Mouse (Mus musculus): Measurements from ENCODE around the gene Dock4. TPM values are rescaled to one million over a fixed set of nuclear protein-coding genes. Genes with fewer than 3 reads are reported as not detected.

The Dock4 gene
- polyA plus RNA-seq, 1 experiment from 2014 or later: 12.6 TPM

- 45% methylated on average over 4 of the region's 4 CpGs for WGBS
- H3K4me2 ChIP-seq: no peak overlapping the region
- ATAC-seq (ENCODE audit: low FRiP score): peak; percentile 44; the same call in 1 of the 2 replicates
Measured at GRCm38 (mm10) chr12:40657229-40657885, 211.6 kb downstream of the Dock4 start.

DNA sequence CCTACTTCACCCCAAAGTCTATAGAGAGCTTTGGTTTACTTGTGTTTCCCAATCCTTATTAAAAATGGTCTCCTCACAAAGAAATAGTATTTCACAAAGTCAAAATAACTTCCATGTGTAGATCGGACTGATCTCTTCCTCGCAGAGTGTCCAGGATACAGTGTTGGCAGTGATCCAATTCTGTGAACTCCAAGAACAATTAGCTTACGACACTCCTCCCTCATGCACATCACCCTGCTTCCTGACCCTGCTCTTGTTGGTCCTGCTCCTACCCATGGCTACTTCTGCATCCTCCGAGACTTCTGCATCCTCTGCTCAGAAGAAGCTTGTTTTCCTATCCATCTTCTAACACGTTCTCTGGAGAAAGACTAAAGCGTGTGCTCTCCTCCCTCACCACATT is 213.9 kb downstream of the Dock4 start:
- Histone ChIP-seq H3K27ac (ENCODE audit: low read depth, low read length) (no peak overlapping the region), H3K9me3 (ENCODE audit: control insufficient read depth, low read length) (no peaks in the 10 kb centered on the region), H3K9ac (ENCODE audit: low read length) (no peak overlapping the region), H3K4me2 (no peak overlapping the region), H3K4me3 (ENCODE audit: low read depth, low read length) (no peak overlapping the region), H3K36me3 (ENCODE audit: control insufficient read depth, insufficient read depth, low read length) (no peaks in the 10 kb centered on the region), H3K27me3 (ENCODE audit: control insufficient read depth, insufficient read depth, low read length) (no peaks in the 10 kb centered on the region), H3K4me1 (ENCODE audit: control insufficient read depth, insufficient read depth, low read length) (no peaks in the 10 kb centered on the region)
- DNase-seq (ENCODE audit: low spot score, missing footprints) (no peak), ATAC-seq (ENCODE audit: low FRiP score) (no peak)
- 84% methylated on average over 6 of the region's 6 CpGs for WGBS

More at GRCm38 (mm10) chr12:40657229-40657885, 211.6 kb downstream of the Dock4 start:
- no peak overlapping the region for H3K4me3 ChIP-seq (ENCODE audit: low read depth, low read length)
- peak; percentile 82 for DNase-seq (ENCODE audit: low spot score, missing footprints)
- H3K36me3 ChIP-seq (ENCODE audit: control insufficient read depth, insufficient read depth, low read length): no peaks in the 10 kb centered on the region
- no peak overlapping the region for H3K27ac ChIP-seq (ENCODE audit: low read depth, low read length)
- no peaks in the 10 kb centered on the region for H3K4me1 ChIP-seq (ENCODE audit: control insufficient read depth, insufficient read depth, low read length)
- no peaks in the 10 kb centered on the region for H3K9me3 ChIP-seq (ENCODE audit: control insufficient read depth, low read length)
- no peak overlapping the region for H3K9ac ChIP-seq (ENCODE audit: low read length)
- H3K27me3 ChIP-seq (ENCODE audit: control insufficient read depth, insufficient read depth, low read length): no peaks in the 10 kb centered on the region

DNA sequence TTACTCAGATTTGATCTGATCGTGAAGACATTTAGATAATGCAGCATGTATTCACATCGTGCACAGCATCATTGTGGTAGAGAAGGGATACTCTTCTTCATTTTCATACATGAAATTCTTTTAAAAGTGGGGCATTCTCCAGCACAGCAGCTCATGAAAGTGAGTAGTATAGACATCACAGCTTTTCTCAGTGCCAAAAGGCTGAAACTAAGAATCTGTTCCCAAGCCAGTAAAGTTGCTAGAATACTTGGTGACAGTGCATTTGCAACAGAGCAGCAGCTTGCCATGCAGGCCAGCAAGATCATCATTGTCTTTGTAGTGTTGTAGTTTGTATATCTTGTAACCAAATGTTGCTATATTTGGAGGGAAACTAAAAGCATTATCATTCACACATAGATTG is 223.7 kb downstream of the Dock4 start:
- Histone ChIP-seq H3K4me3 (ENCODE audit: low read depth, low read length) (no peak overlapping the region), H3K9ac (ENCODE audit: low read length) (no peak overlapping the region), H3K27ac (ENCODE audit: low read depth, low read length) (no peak overlapping the region), H3K4me2 (no peak overlapping the region), H3K36me3 (ENCODE audit: control insufficient read depth, insufficient read depth, low read length) (no peaks in the 10 kb centered on the region), H3K4me1 (ENCODE audit: control insufficient read depth, insufficient read depth, low read length) (no peaks in the 10 kb centered on the region), H3K27me3 (ENCODE audit: control insufficient read depth, insufficient read depth, low read length) (no peaks in the 10 kb centered on the region), H3K9me3 (ENCODE audit: control insufficient read depth, low read length) (no peaks in the 10 kb centered on the region)
- DNase-seq (ENCODE audit: low spot score, missing footprints) (no peak), ATAC-seq (ENCODE audit: low FRiP score) (no peak)
- 95% methylated on average over 2 of the region's 2 CpGs for WGBS

- Histone ChIP-seq H3K4me1 (ENCODE audit: control insufficient read depth, insufficient read depth, low read length) (no peaks in the 10 kb centered on the region), H3K27ac (ENCODE audit: low read depth, low read length) (no peak overlapping the region), H3K9me3 (ENCODE audit: control insufficient read depth, low read length) (no peaks in the 10 kb centered on the region), H3K27me3 (ENCODE audit: control insufficient read depth, insufficient read depth, low read length) (no peaks in the 10 kb centered on the region), H3K36me3 (ENCODE audit: control insufficient read depth, insufficient read depth, low read length) (no peaks in the 10 kb centered on the region), H3K4me2 (no peak overlapping the region), H3K4me3 (ENCODE audit: low read depth, low read length) (no peak overlapping the region), H3K9ac (ENCODE audit: low read length) (no peak overlapping the region)
- DNase-seq (ENCODE audit: low spot score, missing footprints): no peak
- no peak for ATAC-seq (ENCODE audit: low FRiP score)
Measured at GRCm38 (mm10) chr12:40670766-40671165, 225.0 kb downstream of the Dock4 start.

DNA sequence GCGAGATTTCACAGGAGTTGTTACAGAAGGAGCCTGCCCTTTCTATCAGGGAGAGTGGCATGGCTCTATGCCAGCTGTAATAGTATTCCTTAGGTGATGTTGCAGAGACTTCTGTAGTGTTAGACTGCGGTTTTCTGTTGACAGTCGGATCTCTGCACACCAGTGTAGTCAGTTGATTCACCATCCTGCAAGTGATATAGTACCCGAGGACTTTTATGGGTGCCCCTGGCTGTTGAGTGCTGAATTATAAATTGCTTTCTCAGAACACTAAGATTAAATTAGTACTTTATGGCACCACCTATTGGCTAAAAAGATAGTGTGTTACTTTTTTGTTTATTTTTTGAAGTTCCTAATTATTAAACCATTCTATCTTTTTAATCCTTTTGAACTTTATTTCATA is 234.0 kb downstream of the Dock4 start:
- Histone ChIP-seq H3K36me3 (ENCODE audit: control insufficient read depth, insufficient read depth, low read length) (no peaks in the 10 kb centered on the region), H3K4me3 (ENCODE audit: low read depth, low read length) (no peak overlapping the region), H3K4me2 (no peak overlapping the region), H3K4me1 (ENCODE audit: control insufficient read depth, insufficient read depth, low read length) (peaks cover 2% of the 10 kb centered on the region; the same call in 1 of the 2 replicates), H3K27ac (ENCODE audit: low read depth, low read length) (no peak overlapping the region), H3K27me3 (ENCODE audit: control insufficient read depth, insufficient read depth, low read length) (no peaks in the 10 kb centered on the region), H3K9ac (ENCODE audit: low read length) (no peak overlapping the region), H3K9me3 (ENCODE audit: control insufficient read depth, low read length) (no peaks in the 10 kb centered on the region)
- DNase-seq (ENCODE audit: low spot score, missing footprints): no peak
- ATAC-seq (ENCODE audit: low FRiP score): no peak
- 85% methylated on average over 4 of the region's 4 CpGs for WGBS

DNA sequence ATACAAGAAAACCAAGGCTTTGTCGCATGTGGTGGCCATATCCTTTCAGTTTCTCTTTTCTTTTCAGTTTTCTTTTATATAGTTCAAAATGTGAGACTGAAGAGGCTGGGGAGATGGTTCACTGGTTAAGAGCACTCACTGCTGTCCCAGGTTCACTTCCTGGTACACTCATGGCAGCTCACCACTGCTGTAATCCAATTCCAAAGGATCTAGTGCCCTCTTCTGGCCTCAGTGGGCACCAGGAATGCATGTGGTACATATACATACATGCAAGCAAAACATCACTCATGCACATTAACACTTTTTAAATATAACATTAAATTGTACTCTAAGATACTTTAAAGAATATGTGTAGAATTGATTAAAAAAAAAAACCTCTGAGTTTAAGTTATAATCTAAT is 234.8 kb downstream of the Dock4 start:
- DNase-seq (ENCODE audit: low spot score, missing footprints) (no peak), ATAC-seq (ENCODE audit: low FRiP score) (no peak)
- H3K27me3 ChIP-seq (ENCODE audit: control insufficient read depth, insufficient read depth, low read length): no peaks in the 10 kb centered on the region
- H3K4me1 ChIP-seq (ENCODE audit: control insufficient read depth, insufficient read depth, low read length): peaks cover 2% of the 10 kb centered on the region; the same call in 1 of the 2 replicates
- H3K9me3 ChIP-seq (ENCODE audit: control insufficient read depth, low read length): no peaks in the 10 kb centered on the region
- H3K4me3 ChIP-seq (ENCODE audit: low read depth, low read length): no peak overlapping the region
- H3K4me2 ChIP-seq: no peak overlapping the region
- no peak overlapping the region for H3K9ac ChIP-seq (ENCODE audit: low read length)
- H3K27ac ChIP-seq (ENCODE audit: low read depth, low read length): no peak overlapping the region
- H3K36me3 ChIP-seq (ENCODE audit: control insufficient read depth, insufficient read depth, low read length): no peaks in the 10 kb centered on the region
- WGBS: 87% methylated on average over 1 of the region's 1 CpGs

- no peaks in the 10 kb centered on the region for H3K36me3 ChIP-seq (ENCODE audit: control insufficient read depth, insufficient read depth, low read length)
- H3K9me3 ChIP-seq (ENCODE audit: control insufficient read depth, low read length): no peaks in the 10 kb centered on the region
- no peaks in the 10 kb centered on the region for H3K27me3 ChIP-seq (ENCODE audit: control insufficient read depth, insufficient read depth, low read length)
- DNase-seq (ENCODE audit: low spot score, missing footprints): no peak
- H3K4me3 ChIP-seq (ENCODE audit: low read depth, low read length): no peak overlapping the region
- H3K9ac ChIP-seq (ENCODE audit: low read length): no peak overlapping the region
- no peak for ATAC-seq (ENCODE audit: low FRiP score)
- H3K4me1 ChIP-seq (ENCODE audit: control insufficient read depth, insufficient read depth, low read length): no peaks in the 10 kb centered on the region
- no peak overlapping the region for H3K27ac ChIP-seq (ENCODE audit: low read depth, low read length)
- no peak overlapping the region for H3K4me2 ChIP-seq
- 73% methylated on average over 4 of the region's 4 CpGs for WGBS
Measured at GRCm38 (mm10) chr12:40691444-40691843, 245.7 kb downstream of the Dock4 start.

DNA sequence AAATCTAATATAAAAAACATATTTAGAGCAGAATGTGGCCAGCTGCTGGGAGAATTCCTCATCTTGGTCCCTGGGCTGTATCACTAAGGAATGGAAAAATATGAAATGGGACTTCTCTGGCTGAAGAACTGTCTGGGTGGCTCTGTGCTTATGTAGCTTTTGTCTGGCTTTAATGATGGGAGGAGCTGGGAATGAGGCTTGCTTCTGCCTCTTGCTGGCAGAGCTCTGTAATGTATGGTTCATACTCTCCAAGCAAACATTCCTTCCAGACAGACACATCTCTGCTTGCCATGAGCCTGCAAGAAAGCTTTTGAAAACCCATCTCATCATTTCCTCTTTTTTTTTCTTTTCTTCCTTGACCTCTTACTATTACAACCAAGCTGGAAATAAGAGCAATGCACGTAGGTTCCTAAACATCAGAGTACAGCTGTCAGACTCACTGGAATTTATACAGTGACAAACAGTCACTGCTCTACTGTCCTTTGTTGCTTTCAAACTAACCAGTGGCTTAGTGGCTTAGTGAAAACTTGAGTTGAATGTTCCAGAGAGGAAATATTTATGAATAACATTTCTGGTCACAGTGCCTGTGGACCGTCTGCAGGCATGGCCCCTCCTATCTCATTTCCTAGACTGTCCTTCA is 248.4 kb downstream of the Dock4 start:
- H3K4me2 ChIP-seq: no peak overlapping the region
- ATAC-seq (ENCODE audit: low FRiP score) (no peak), DNase-seq (ENCODE audit: low spot score, missing footprints) (no peak)
- 84% methylated on average over 2 of the region's 2 CpGs for whole genome bisulfite sequencing
- no peaks in the 10 kb centered on the region for H3K9me3 ChIP-seq (ENCODE audit: control insufficient read depth, low read length)
- H3K27ac ChIP-seq (ENCODE audit: low read depth, low read length): no peak overlapping the region
- H3K4me1 ChIP-seq (ENCODE audit: control insufficient read depth, insufficient read depth, low read length): no peaks in the 10 kb centered on the region
- H3K9ac ChIP-seq (ENCODE audit: low read length): no peak overlapping the region
- no peaks in the 10 kb centered on the region for H3K36me3 ChIP-seq (ENCODE audit: control insufficient read depth, insufficient read depth, low read length)
- no peaks in the 10 kb centered on the region for H3K27me3 ChIP-seq (ENCODE audit: control insufficient read depth, insufficient read depth, low read length)
- H3K4me3 ChIP-seq (ENCODE audit: low read depth, low read length): no peak overlapping the region

GRCm38 (mm10) chr12:40698330-40698729 is 252.6 kb downstream of the Dock4 start:
- no peak overlapping the region for H3K27ac ChIP-seq (ENCODE audit: low read depth, low read length)
- no peaks in the 10 kb centered on the region for H3K36me3 ChIP-seq (ENCODE audit: control insufficient read depth, insufficient read depth, low read length)
- ATAC-seq (ENCODE audit: low FRiP score): no peak
- H3K4me3 ChIP-seq (ENCODE audit: low read depth, low read length): no peak overlapping the region
- H3K4me1 ChIP-seq (ENCODE audit: control insufficient read depth, insufficient read depth, low read length): no peaks in the 10 kb centered on the region
- H3K27me3 ChIP-seq (ENCODE audit: control insufficient read depth, insufficient read depth, low read length): no peaks in the 10 kb centered on the region
- WGBS: 86% methylated on average over 4 of the region's 4 CpGs
- no peak overlapping the region for H3K9ac ChIP-seq (ENCODE audit: low read length)
- no peak for DNase-seq (ENCODE audit: low spot score, missing footprints)
- H3K4me2 ChIP-seq: no peak overlapping the region
- no peaks in the 10 kb centered on the region for H3K9me3 ChIP-seq (ENCODE audit: control insufficient read depth, low read length)

All from midbrain, embryonic 11.5 days (tissue).